Mouse (Mus musculus) lung, adult 2 months (tissue): ENCODE measurements around the gene Msrb3. TPM values are rescaled to one million over a fixed set of nuclear protein-coding genes. Genes with fewer than 3 reads are reported as not detected.

Source experiments
- DNase-seq: peaks from one replicate; pipeline ENCODE4 v3.0.0; 2022
- H3K4me1 ChIP-seq: fragments of 200-500 bp; 2 replicates; pipeline ENCODE4 v1.6.1; 2011; ENCODE audit warnings: low read length; ENCODE audit not compliant: control insufficient read depth, insufficient read depth
- H3K4me3 ChIP-seq: fragments of 200-500 bp; replicated peaks from 2 replicates; pipeline ENCODE3; 2011; ENCODE audit warnings: low read depth, mild to moderate bottlenecking, control low read depth, low read length; ENCODE audit errors: extremely low read depth
- CTCF ChIP-seq: fragments of 200-500 bp; IDR thresholded peaks from 2 replicates; pipeline ENCODE4 v1.5.1; 2011; ENCODE audit warnings: mild to moderate bottlenecking, low read length, control low read depth; ENCODE audit not compliant: insufficient read depth
- POLR2A ChIP-seq: fragments of 200-500 bp; IDR thresholded peaks from 2 replicates; pipeline ENCODE4 v1.6.1; 2011; ENCODE audit warnings: low read depth, mild to moderate bottlenecking, control low read depth, low read length, borderline replicate concordance; ENCODE audit errors: extremely low read depth
- WGBS: fragments of 180-500 bp; shearing (Covaris S2); methylation state at CpG from one replicate; pipeline ENCODE4 v1.1.7; 2018; 5-methylcytosine and 5-hydroxymethylcytosine counted together
- polyA plus RNA-seq: library from polyadenylated mRNA; depleted of rRNA; stranded (reverse); fragments of >200 nt; gene quantifications from 2 replicates; pipeline ENCODE4 v1.2.3, GENCODE M21; 2012

Gene Msrb3
- polyA plus RNA-seq, 1 experiment = 36.6 TPM

DNA sequence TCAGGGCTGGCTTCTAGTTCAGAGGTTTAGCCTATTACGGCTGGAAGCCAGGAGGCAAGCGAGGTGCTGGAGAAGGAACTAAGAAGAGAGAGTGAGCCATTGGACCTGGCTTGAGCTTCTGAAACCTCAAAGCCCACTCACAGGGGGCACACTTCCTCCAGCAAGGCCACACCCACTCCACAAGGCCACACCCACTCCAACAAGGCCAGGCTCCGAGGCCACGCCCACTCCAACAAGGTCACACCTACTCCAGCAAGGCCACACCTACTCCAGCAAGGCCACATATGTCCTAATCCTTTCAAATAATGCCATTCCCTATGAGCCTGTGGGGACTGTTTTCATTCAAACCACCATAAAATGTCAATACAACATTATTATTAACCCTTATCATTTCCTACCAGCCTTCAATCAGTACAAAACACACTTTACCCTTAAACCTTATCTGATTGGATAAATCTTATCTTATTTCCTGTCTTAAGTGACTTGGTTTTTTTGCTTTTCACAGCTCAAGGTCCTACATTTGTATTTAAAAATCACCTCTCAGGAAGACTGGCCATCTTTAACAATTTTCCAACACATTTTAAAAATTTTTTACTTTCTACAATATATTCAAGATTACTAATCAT, 5.1 kb upstream of the Msrb3 start:
- WGBS = 69% methylated on average over 4 of the region's 4 CpGs

DNA sequence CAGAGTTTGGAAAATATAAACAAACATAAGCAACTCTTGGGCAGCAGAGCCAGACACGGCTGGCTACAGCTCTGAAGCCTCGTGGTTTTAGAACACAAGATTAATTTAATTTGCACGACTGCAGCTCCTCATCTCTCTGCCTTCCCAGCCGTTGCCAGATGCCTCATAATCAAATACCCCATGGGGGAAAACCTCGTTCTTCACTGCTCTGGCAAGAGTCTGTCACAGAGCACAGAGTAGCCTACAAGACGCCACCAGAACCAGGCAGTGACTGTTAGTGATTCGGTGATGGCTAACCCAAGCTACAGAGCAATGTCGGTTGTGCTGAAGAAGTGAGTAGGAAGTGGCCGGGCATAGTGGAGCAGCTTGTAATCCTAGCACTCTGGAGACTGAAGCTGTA, 2.8 kb upstream of the Msrb3 start:
- DNase-seq = no peak
- Histone ChIP-seq H3K4me1 (peaks cover 13% of the 10 kb centered on the region), H3K4me3 (no peak overlapping the region)
- 56% methylated on average over 9 of the region's 9 CpGs for WGBS
- TF ChIP-seq POLR2A (no peak), CTCF (no peak)

More for the DNA sequence above, 5.1 kb upstream of the Msrb3 start:
- DNase-seq = no peak
- no peak for TF ChIP-seq CTCF
- Histone ChIP-seq H3K4me1 (peaks cover 8% of the 10 kb centered on the region; the same call in 1 of the 2 replicates), H3K4me3 (no peak overlapping the region)

- WGBS = 41% methylated on average over 13 of the region's 13 CpGs
- peak overlapping the region; percentile 7 for H3K4me3 ChIP-seq
- TF ChIP-seq CTCF (no peak), POLR2A (no peak)
- no peak for DNase-seq
- peaks cover 21% of the 10 kb centered on the region for H3K4me1 ChIP-seq
These were observed 1.2 kb upstream of the Msrb3 start for GRCm38 (mm10) chr10:120900096-120900495.

DNA sequence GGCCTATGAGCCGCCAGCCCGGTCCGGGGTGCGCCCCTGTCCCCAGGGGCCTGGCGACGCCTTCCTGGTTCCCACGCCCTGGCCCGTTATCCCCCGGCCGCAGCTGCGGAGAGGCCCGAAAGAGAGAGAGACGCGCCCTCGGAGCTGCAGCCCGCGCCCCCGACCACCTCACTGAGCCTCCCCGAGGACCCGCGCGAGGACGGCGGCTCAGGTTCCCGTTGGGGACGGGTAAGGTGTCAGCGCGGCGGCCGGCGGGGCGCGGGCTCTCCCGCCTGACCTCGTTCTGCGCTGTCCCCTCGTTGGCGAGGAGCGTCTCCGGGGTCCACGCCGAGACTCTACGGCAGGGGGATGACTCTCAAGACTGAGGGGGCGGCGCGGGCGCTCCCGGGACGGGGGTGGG, 544 bp downstream of the Msrb3 start:
- no peak for TF ChIP-seq CTCF
- TF ChIP-seq POLR2A = no peak
- DNase-seq = peak; percentile 58
- WGBS = 1% methylated on average over 47 of the region's 49 CpGs
- H3K4me3 ChIP-seq = peak overlapping the region; percentile 80
- H3K4me1 ChIP-seq = peaks cover 29% of the 10 kb centered on the region

DNA sequence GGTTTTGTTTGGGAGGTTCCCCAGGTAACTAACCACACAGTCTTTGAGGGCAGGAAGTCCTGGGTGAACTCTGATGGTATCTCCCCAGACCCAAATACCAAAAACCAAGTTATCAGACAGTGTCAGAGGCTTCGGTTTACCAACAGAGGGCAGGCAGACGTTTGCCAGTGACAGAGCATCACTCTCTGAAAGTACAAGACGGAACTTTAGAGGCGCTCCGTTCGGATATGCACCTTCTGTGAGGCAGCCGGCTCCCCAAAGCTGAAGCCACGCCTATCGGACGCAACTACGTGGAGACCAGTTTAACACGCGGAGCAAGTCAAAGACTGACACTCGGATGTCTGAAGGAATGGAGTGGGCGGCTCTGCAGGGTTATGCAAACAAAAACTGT, 3.0 kb downstream of the Msrb3 start:
- H3K4me3 ChIP-seq = no peak overlapping the region
- WGBS = 21% methylated on average over 15 of the region's 15 CpGs
- DNase-seq = no peak
- TF ChIP-seq POLR2A (no peak), CTCF (no peak)
- peaks cover 29% of the 10 kb centered on the region for H3K4me1 ChIP-seq

DNA sequence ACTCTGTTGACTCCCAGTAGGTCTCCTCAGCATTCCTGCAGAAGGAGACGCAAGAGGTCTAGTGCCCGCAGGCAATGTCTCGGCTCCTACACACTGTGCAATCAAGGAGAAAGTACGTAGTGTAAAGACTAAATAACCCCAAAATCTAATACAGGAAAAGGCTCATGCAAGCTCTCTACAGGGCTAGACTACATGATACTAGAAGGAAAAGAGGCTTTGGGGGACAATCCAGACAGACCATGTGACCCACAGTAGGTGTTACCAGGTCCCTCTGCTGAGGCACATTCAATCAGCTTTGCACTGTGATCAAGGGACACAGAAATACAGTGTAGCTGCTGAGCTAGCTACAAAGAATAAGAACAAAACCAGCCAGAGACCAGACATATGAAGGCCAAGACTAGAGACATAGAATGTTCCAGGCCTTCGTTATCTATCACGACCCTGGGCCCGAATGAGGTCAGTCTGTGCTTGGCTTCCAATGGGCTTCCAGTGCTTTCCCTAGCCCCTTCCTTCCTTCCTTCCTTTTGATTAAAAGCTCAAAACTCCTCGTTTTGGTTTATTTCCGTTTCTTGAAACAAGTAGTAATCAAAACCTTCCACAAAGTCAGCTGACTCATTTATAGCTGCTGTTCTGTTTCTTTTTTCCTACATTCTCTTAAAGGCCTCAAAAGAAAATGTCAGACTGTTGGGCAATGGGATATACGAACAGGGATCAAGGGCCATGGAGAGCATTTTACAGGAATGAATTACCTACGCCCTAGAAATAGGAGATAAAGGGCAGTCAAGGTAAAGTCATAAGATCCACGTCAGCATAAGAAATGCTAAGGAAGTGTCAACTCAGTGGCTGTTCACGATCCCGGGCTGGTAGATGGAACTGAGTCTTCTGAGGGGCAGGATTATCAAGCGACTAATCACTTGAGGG, 3.7 kb downstream of the Msrb3 start:
- Histone ChIP-seq H3K4me3 (no peak overlapping the region), H3K4me1 (peaks cover 26% of the 10 kb centered on the region)
- no peak for DNase-seq
- no peak for TF ChIP-seq POLR2A
- TF ChIP-seq CTCF = no peak
- WGBS = 58% methylated on average over 15 of the region's 15 CpGs

DNA sequence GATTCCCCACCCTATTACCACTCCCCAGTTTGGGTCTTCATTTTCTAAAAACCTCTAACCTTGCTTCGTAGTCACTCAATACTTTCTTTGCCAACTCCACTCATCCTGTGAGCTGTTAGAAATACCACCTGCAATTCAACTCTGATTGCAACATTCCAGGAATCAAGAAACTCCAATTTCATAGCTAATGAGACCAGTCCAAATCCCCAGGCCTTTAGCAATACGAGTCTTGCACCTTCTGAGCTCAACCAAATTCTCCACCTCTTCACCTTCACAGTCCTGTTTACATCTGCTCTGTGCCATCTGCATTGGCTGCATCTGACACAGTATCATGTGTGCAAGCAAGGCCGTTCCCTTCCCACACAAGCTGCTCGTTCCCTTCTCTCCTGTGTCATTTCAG, 5.0 kb downstream of the Msrb3 start:
- TF ChIP-seq CTCF (no peak), POLR2A (no peak)
- no peak overlapping the region for H3K4me3 ChIP-seq
- DNase-seq = no peak
- peaks cover 21% of the 10 kb centered on the region for H3K4me1 ChIP-seq
- 51% methylated on average over 4 of the region's 4 CpGs for WGBS

GRCm38 (mm10) chr10:120891131-120891530, 7.8 kb downstream of the Msrb3 start:
- DNase-seq = no peak
- WGBS = 86% methylated on average over 4 of the region's 4 CpGs
- TF ChIP-seq CTCF (no peak), POLR2A (no peak)
- H3K4me3 ChIP-seq = no peak overlapping the region
- peaks cover 15% of the 10 kb centered on the region for H3K4me1 ChIP-seq

DNA sequence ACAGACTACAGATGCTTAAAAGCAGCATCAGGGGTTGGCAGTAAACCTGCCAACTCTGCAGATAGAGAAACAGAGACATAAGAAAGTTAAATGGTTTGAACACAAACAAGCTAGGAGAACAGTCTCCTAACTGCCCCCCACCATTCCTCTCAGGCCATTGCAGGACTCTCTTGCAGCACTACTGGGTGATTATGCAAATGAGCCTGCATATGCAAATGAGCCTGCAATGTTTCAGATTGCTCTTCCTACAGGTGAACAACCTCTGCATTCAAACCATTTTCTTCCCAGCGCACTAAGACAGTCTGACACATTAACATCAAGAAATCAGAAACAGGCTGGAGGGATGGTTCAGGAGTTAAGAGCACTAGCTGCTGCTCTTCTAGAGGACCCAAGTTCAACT, 8.3 kb downstream of the Msrb3 start:
- no peak overlapping the region for H3K4me3 ChIP-seq
- no peak for DNase-seq
- 100% methylated on average over 1 of the region's 1 CpGs for WGBS
- TF ChIP-seq CTCF = no peak
- TF ChIP-seq POLR2A = no peak
- H3K4me1 ChIP-seq = peaks cover 10% of the 10 kb centered on the region

DNA sequence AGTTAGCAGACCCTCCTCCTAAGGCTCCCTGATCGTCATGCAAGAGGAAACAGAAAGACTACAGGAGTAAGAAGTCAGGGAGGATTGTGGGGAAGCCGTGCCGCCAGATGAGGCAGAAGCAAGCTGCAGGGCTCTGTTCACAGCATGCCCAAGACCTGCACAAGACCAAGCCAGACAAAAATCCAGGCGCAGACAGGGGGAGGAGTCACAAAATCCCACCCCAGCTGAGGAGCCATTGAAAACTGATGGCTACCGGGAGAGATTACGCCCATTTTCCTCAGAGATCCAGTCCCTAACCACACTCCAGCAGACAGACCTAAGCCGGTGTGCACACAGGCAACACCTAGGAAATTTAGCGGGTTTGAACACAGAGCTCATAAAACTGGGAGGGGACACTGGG, 10.4 kb downstream of the Msrb3 start:
- no peak for TF ChIP-seq POLR2A
- no peak for TF ChIP-seq CTCF
- 93% methylated on average over 8 of the region's 8 CpGs for WGBS
- Histone ChIP-seq H3K4me3 (no peak overlapping the region), H3K4me1 (no peaks in the 10 kb centered on the region)
- no peak for DNase-seq

- TF ChIP-seq POLR2A (no peak), CTCF (no peak)
- no peak for DNase-seq
- Histone ChIP-seq H3K4me3 (no peak overlapping the region), H3K4me1 (peaks cover 4% of the 10 kb centered on the region; the same call in 1 of the 2 replicates)
- 86% methylated on average over 14 of the region's 14 CpGs for WGBS
These were observed 14.7 kb downstream of the Msrb3 start for GRCm38 (mm10) chr10:120884220-120884619.
